Mouse (Mus musculus) stomach, embryonic 14.5 days (tissue): ENCODE results near the gene Ube2z. TPM values are rescaled to one million over a fixed set of nuclear protein-coding genes. Genes with fewer than 3 reads are reported as not detected.

Experiments used
- ATAC-seq: fragments of 200-750 bp; cut with Nextera tagmentation; 2 replicates; pipeline ENCODE4 v1.8.0; 2017; ENCODE audit warnings: low read depth, moderate TSS enrichment; ENCODE audit not compliant: insufficient number of reproducible peaks, insufficient read depth, low FRiP score
- H3K27ac ChIP-seq: fragments of 300-500 bp; sonication (generic); 2 replicates; pipeline ENCODE4 v1.5.1; 2014; ENCODE audit warnings: mild to moderate bottlenecking, low read length, moderate library complexity, mixed read lengths
- H3K27me3 ChIP-seq: fragments of 300-500 bp; sonication (generic); 2 replicates; pipeline ENCODE4 v1.6.1; 2014; ENCODE audit warnings: low read length, control low read depth, mixed read lengths; ENCODE audit not compliant: control insufficient read depth, insufficient read depth
- H3K36me3 ChIP-seq: fragments of 300-500 bp; sonication (generic); 2 replicates; pipeline ENCODE4 v1.6.1; 2014; ENCODE audit warnings: mild to moderate bottlenecking, control low read depth, low read length, moderate library complexity, mixed read lengths; ENCODE audit not compliant: control insufficient read depth, insufficient read depth
- H3K4me1 ChIP-seq: fragments of 300-500 bp; sonication (generic); 2 replicates; pipeline ENCODE4 v1.6.1; 2014; ENCODE audit warnings: low read length, control low read depth, mixed read lengths; ENCODE audit not compliant: control insufficient read depth, insufficient read depth
- H3K4me2 ChIP-seq: fragments of 300-500 bp; sonication (generic); replicated peaks from 2 replicates; pipeline ENCODE4 v1.6.1; 2014; ENCODE audit warnings: low read depth, low read length, control low read depth
- H3K4me3 ChIP-seq: fragments of 300-500 bp; sonication (generic); 2 replicates; pipeline ENCODE4 v1.5.1; 2014; ENCODE audit warnings: low read depth, low read length, control low read depth
- H3K9ac ChIP-seq: fragments of 300-500 bp; sonication (generic); replicated peaks from 2 replicates; pipeline ENCODE4 v1.6.1; 2014; ENCODE audit warnings: low read depth, mild to moderate bottlenecking, control low read depth, low read length, moderate library complexity, mixed read lengths
- H3K9me3 ChIP-seq: fragments of 300-500 bp; sonication (generic); 2 replicates; pipeline ENCODE4 v1.6.1; 2016; ENCODE audit warnings: low read depth, low read length, control low read depth; ENCODE audit not compliant: control insufficient read depth
- WGBS: fragments of 180-500 bp; shearing (Covaris S2); extraction: QIAGEN DNeasy Blood & Tissue Kit; methylation state at CpG from one replicate; pipeline ENCODE4 v1.1.7; 2014; 5-methylcytosine and 5-hydroxymethylcytosine counted together
- polyA plus RNA-seq: library from polyadenylated mRNA; unstranded; fragments of >200 nt; fragmentation: Nextera tagmentation; extraction: Ambion mirVana; gene quantifications from 2 replicates; pipeline ENCODE4 v1.2.1, GENCODE M21; 2014

The Ube2z gene
- polyA plus RNA-seq, 1 experiment from 2014 or later, result 33.3 TPM

DNA sequence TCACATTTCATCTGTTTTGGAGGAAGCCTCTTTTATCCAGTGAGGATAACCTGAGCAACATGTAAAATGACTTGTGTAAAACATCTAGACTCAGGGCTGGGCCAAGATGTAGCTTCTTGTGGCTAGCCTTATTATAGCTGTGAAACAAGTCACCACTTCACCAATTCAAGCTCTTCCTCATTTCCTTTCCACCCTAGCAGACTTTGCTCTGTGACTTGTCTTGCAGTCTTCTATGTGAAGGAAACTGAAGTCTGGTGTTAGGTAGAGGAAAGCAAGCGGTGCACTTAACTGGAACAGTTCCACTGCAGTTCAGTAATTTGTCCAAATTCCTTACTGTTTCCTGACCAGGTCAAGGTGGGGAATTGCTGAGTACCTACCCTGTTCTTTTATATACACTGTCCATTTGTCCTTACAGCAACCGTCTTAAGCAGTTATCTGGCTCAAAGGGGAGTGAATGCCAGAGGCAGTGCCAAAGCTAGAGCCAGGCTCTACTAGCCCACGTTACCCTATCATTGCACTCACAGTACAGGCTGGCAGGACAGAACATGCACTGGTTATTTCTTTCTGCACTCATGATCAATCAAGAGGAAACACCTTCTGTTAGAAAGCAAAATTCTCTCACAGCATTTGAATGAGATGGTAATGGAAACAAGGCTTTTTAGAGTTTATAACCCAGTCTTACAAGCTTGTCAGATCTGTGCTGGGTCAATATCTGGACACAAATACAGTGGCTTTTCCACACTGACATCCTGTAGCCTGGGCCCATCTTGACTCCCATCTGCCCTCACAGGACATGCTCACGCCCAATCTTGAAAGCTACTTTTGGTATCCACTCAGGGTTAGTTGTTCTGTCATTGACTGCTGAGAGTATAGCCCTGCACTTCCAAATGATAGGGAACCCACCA lies 17.5 kb downstream of the Ube2z start:
- no peak overlapping the region for H3K27ac ChIP-seq
- H3K27me3 ChIP-seq, result no peaks in the 10 kb centered on the region
- H3K4me2 ChIP-seq, result no peak overlapping the region
- WGBS, result 88% methylated on average over 4 of the region's 4 CpGs
- ATAC-seq, result no peak
- H3K4me1 ChIP-seq, result no peaks in the 10 kb centered on the region
- H3K9me3 ChIP-seq, result no peaks in the 10 kb centered on the region
- no peak overlapping the region for H3K4me3 ChIP-seq
- H3K9ac ChIP-seq, result no peak overlapping the region
- H3K36me3 ChIP-seq, result peaks cover 53% of the 10 kb centered on the region

DNA sequence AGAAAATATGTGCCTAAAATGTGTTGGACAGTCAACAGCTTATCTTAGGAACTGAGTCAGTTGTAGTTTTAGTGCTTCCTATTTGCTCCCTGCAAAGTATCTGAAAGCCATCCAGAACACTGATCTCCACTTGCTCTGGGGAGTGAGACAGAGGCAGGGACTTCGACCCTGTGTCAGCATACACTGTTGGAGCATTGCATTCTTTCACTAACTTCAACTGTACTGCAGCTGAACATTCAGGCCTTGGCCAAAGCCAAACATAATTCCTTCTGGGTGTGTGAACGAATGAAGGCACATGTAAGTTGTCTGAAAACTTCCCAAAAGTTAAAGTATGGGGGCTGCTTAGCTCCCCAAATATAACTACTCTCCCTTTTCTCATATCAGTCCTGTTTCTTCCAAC lies 18.4 kb downstream of the Ube2z start:
- no peak overlapping the region for H3K4me3 ChIP-seq
- H3K36me3 ChIP-seq, result peaks cover 45% of the 10 kb centered on the region
- H3K4me1 ChIP-seq, result no peaks in the 10 kb centered on the region
- no peaks in the 10 kb centered on the region for H3K9me3 ChIP-seq
- H3K27ac ChIP-seq, result no peak overlapping the region
- H3K9ac ChIP-seq, result no peak overlapping the region
- no peak for ATAC-seq
- no peaks in the 10 kb centered on the region for H3K27me3 ChIP-seq
- 75% methylated on average over 2 of the region's 2 CpGs for WGBS
- H3K4me2 ChIP-seq, result no peak overlapping the region

DNA sequence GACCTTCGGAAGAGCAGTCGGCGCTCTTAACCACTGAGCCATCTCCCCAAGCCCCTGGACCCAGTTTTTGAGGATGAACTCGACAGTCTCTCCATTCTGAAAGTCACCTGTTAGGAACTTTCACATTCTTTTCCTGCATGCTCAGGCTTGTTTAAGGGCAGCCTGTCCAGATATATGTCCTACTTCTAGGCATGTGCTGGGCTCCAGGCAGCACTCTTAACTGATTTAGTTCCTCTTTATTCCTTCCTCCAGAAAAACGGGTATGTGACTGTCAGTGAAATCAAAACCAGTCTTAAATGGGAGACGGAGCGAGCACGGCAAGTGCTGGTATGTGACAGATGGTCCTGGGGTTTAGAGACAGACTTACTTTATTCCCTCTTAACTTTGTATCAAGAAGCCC lies 19.2 kb downstream of the Ube2z start:
- Histone ChIP-seq H3K4me1 (no peaks in the 10 kb centered on the region), H3K27ac (no peak overlapping the region), H3K36me3 (peaks cover 38% of the 10 kb centered on the region), H3K4me2 (no peak overlapping the region), H3K27me3 (no peaks in the 10 kb centered on the region), H3K9ac (no peak overlapping the region), H3K9me3 (no peaks in the 10 kb centered on the region), H3K4me3 (no peak overlapping the region)
- ATAC-seq, result no peak
- 85% methylated on average over 8 of the region's 8 CpGs for WGBS

DNA sequence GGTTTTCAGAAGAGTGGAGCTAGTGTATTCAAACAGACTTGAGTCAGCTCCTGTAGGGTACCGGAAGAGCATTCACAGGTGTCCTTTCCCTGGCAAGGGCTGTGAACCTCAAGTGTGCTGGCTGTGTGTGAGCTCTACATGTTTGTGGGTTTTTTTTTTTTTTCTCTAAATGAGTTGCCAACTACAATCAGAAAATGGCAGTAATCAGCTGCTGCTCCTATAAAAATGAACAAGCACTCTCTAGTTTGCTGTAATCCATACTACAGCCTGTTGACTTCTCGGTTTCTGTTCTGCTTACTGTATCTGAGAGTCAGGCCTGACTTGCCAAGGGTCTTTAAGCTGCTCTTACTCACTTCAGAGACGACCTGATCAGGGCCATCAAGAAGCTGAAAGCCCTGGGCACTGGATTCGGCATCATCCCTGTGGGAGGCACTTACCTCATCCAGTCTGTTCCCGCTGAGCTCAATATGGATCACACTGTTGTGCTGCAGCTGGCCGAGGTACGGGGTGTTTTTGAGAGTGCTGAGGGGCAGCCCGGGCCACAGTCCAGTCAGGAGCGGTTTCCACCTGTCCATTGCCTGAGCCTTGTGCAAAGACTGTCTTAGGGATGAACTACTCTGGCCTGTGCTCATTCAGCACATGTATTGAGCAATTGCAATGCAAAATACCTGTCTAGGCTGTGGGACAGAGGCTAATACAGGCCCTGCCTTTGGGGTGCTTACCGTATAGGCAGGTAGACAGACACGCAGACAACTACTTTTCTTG lies 20.2 kb downstream of the Ube2z start:
- Histone ChIP-seq H3K9me3 (no peaks in the 10 kb centered on the region), H3K36me3 (peaks cover 27% of the 10 kb centered on the region), H3K9ac (no peak overlapping the region), H3K4me1 (no peaks in the 10 kb centered on the region), H3K27me3 (no peaks in the 10 kb centered on the region), H3K4me3 (no peak overlapping the region), H3K27ac (no peak overlapping the region), H3K4me2 (no peak overlapping the region)
- 87% methylated on average over 11 of the region's 11 CpGs for WGBS
- ATAC-seq, result no peak

DNA sequence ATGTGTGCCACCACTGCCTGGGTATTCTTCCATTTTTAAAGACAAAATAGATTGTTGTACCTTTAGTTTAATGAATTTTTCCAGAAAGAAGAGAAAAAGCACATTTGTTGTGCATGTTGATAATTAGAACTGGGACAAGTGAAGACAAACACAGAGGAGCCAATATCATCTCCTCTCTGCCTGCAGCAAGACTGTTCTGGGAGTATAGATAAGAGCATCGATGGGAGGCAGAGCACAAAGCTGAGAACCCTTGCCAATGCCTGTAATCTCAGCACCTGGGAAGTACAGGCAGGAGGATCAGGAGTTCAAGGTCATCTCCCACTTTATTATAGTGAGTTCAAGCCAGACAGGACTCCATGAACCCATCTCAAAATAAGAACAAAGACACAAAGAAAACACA lies 26.6 kb downstream of the Ube2z start:
- peaks cover 6% of the 10 kb centered on the region for H3K36me3 ChIP-seq
- no peak for ATAC-seq
- no peaks in the 10 kb centered on the region for H3K27me3 ChIP-seq
- 95% methylated on average over 1 of the region's 1 CpGs for WGBS
- peaks cover 6% of the 10 kb centered on the region; the same call in 1 of the 2 replicates for H3K4me1 ChIP-seq
- no peak overlapping the region for H3K4me3 ChIP-seq
- no peaks in the 10 kb centered on the region for H3K9me3 ChIP-seq
- H3K4me2 ChIP-seq, result no peak overlapping the region
- no peak overlapping the region for H3K9ac ChIP-seq
- H3K27ac ChIP-seq, result no peak overlapping the region

DNA sequence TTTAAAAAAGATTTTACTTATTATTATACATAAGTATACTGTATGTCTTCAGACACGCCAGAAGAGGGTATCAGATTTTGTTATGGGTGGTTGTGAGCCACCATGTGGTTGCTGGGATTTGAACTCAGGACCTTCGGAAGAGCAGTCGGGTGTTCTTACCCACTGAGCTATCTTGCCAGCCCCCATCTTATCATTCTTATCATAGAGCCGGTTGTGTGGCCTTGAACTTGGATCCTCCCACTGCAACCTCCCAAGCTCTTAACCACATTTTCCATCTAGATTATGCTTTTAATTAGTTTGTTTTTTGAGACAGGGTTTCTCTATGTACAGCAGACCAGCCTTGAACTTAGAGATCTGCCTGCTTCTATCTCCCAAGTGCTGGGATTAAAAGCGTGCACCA lies 27.7 kb downstream of the Ube2z start:
- no peak overlapping the region for H3K4me3 ChIP-seq
- no peaks in the 10 kb centered on the region for H3K9me3 ChIP-seq
- H3K4me1 ChIP-seq, result peaks cover 6% of the 10 kb centered on the region; the same call in 1 of the 2 replicates
- ATAC-seq, result no peak
- no peak overlapping the region for H3K9ac ChIP-seq
- 90% methylated on average over 5 of the region's 5 CpGs for whole genome bisulfite sequencing
- H3K27ac ChIP-seq, result no peak overlapping the region
- H3K36me3 ChIP-seq, result peaks cover 6% of the 10 kb centered on the region
- no peaks in the 10 kb centered on the region for H3K27me3 ChIP-seq
- no peak overlapping the region for H3K4me2 ChIP-seq

DNA sequence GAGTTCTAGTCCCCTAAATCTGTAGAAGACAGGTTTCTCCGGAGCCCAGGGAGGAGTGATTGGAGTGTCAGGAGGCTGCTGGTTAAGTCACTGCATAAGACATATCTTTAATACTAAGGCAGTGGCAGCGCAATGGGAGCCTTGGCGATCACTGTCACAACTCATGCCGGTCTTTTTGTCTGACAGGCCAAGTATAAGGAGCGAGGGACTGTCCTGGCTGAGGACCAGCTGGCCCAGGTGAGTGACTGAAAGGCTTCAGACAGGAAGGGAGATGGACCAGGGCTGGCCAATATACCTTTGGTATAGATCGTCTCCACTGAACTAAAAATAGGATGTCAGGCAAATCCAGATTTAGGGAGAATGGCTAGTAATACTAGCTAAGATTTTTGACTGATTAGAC lies 30.1 kb downstream of the Ube2z start:
- no peak overlapping the region for H3K27ac ChIP-seq
- WGBS, result 10% methylated on average over 6 of the region's 6 CpGs
- H3K4me3 ChIP-seq, result peak overlapping the region; percentile 93
- no peaks in the 10 kb centered on the region for H3K9me3 ChIP-seq
- H3K36me3 ChIP-seq, result peaks cover 6% of the 10 kb centered on the region
- ATAC-seq, result no peak
- H3K9ac ChIP-seq, result peak overlapping the region; percentile 59
- no peaks in the 10 kb centered on the region for H3K27me3 ChIP-seq
- peaks cover 6% of the 10 kb centered on the region; the same call in 1 of the 2 replicates for H3K4me1 ChIP-seq
- H3K4me2 ChIP-seq, result peak overlapping the region; percentile 78

DNA sequence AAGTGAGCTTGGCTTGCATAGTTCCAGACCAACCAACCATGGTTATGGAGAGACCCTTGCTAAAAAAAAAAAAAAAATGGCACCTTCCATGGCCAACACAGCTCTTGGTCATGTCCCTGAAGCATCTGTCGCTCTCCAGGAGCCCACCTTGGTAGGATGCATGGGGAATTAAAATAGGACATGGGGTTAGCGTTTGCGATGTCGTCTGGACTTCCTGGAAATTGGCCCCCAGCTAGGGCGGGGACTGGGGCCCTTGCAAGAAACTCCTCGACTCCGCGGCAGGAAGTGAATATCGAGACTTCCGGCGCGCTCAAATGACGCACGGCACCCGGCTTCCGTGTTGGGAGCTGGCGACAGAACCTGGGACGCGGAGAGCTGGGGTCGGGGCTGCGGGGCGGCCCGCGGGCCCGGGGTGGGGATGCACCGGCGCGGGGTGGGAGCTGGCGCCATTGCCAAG lies 30.6 kb downstream of the Ube2z start, which contains the start of gene Snf8:
Gene Snf8, plus strand, starts transcription at position 290 of the 457 bp plus-strand sequence.
- no peaks in the 10 kb centered on the region for H3K27me3 ChIP-seq
- ATAC-seq, result peak; percentile 77
- under 1% methylated on average over 29 of the region's 29 CpGs for WGBS
- peak within 1 kb of the TSS; percentile 59 for H3K9ac ChIP-seq
- peak within 1 kb of the TSS; percentile 18; the same call in 1 of the 2 replicates for H3K27ac ChIP-seq
- no peaks in the 10 kb centered on the region for H3K9me3 ChIP-seq
- H3K4me3 ChIP-seq, result peak within 1 kb of the TSS; percentile 93
- H3K4me1 ChIP-seq, result peaks cover 6% of the 10 kb centered on the region; the same call in 1 of the 2 replicates
- H3K4me2 ChIP-seq, result peak within 1 kb of the TSS; percentile 78
- peaks cover 6% of the 10 kb centered on the region for H3K36me3 ChIP-seq
